Mouse (Mus musculus) olfactory bulb, adult 2 months (tissue): ENCODE data around the gene Col9a1.

Experiments
- CTCF ChIP-seq: fragments of 200-500 bp; IDR thresholded peaks from 2 replicates; pipeline ENCODE4 v1.5.1; 2012; ENCODE audit warnings: low read depth, mild to moderate bottlenecking, low read length, moderate library complexity; ENCODE audit not compliant: insufficient read depth
- POLR2A ChIP-seq: fragments of 200-500 bp; IDR thresholded peaks from 2 replicates; pipeline ENCODE4 v1.6.1; 2012; ENCODE audit warnings: mild to moderate bottlenecking, low read depth, low read length, moderate library complexity; ENCODE audit not compliant: insufficient read depth

GRCm38 (mm10) chr1:24229552-24229951 is 52.1 kb downstream of the Col9a1 start:
- TF ChIP-seq CTCF = no peak
- TF ChIP-seq POLR2A = no peak
